Mouse (Mus musculus) heart, adult 8-10 months (tissue): ENCODE measurements around the gene Fam189a1. TPM values are rescaled to one million over a fixed set of nuclear protein-coding genes. Genes with fewer than 3 reads are reported as not detected.

Experiments
- DNase-seq: peaks from one replicate; pipeline ENCODE4 v3.0.0; 2022; ENCODE audit warnings: low spot score
- total RNA-seq, 4 experiments: library from RNA; stranded (reverse); gene quantifications; 2 replicates each; pipeline ENCODE4 v1.2.4; 2022

Gene Fam189a1
- total RNA-seq, 4 experiments from 2014 or later: not detected

GRCm38 (mm10) chr7:64950771-64951099 is 205.6 kb downstream of the Fam189a1 start:
- no peak for DNase-seq

- DNase-seq: peak; percentile 17
Observed at GRCm38 (mm10) chr7:64949910-64950770, 206.2 kb downstream of the Fam189a1 start.

- no peak for DNase-seq
Observed at GRCm38 (mm10) chr7:64949465-64949864, 206.9 kb downstream of the Fam189a1 start.

GRCm38 (mm10) chr7:64944686-64945085 is 211.7 kb downstream of the Fam189a1 start:
- DNase-seq: no peak

- no peak for DNase-seq
Observed at GRCm38 (mm10) chr7:64944175-64944574, 212.2 kb downstream of the Fam189a1 start.

GRCm38 (mm10) chr7:64936927-64937326 is 219.4 kb downstream of the Fam189a1 start:
- DNase-seq: no peak

- DNase-seq: no peak
Observed at GRCm38 (mm10) chr7:64934115-64934514, 222.3 kb downstream of the Fam189a1 start.

- DNase-seq: no peak
Observed at GRCm38 (mm10) chr7:64930980-64931379, 225.4 kb downstream of the Fam189a1 start.

- no peak for DNase-seq
Observed at GRCm38 (mm10) chr7:64923918-64924317, 232.5 kb downstream of the Fam189a1 start.

GRCm38 (mm10) chr7:64921189-64921588 is 235.2 kb downstream of the Fam189a1 start:
- no peak for DNase-seq

GRCm38 (mm10) chr7:64920735-64921134 is 235.6 kb downstream of the Fam189a1 start:
- no peak for DNase-seq

GRCm38 (mm10) chr7:64916654-64917053 is 239.7 kb downstream of the Fam189a1 start:
- DNase-seq: no peak

- no peak for DNase-seq
Observed at GRCm38 (mm10) chr7:64915121-64915520, 241.2 kb downstream of the Fam189a1 start.

GRCm38 (mm10) chr7:64911945-64912344 is 244.4 kb downstream of the Fam189a1 start:
- no peak for DNase-seq

- no peak for DNase-seq
Observed at GRCm38 (mm10) chr7:64910208-64910607, 246.2 kb downstream of the Fam189a1 start.

- no peak for DNase-seq
Observed at GRCm38 (mm10) chr7:64906955-64907354, 249.4 kb downstream of the Fam189a1 start.

- DNase-seq: no peak
Observed at GRCm38 (mm10) chr7:64905506-64905905, 250.9 kb downstream of the Fam189a1 start.

GRCm38 (mm10) chr7:64900249-64900648 is 256.1 kb downstream of the Fam189a1 start:
- no peak for DNase-seq

GRCm38 (mm10) chr7:64896587-64896986 is 259.8 kb downstream of the Fam189a1 start:
- DNase-seq: no peak

- no peak for DNase-seq
Observed at GRCm38 (mm10) chr7:64895685-64896101, 260.7 kb downstream of the Fam189a1 start.

GRCm38 (mm10) chr7:64891139-64891538 is 265.2 kb downstream of the Fam189a1 start:
- peak; percentile 24 for DNase-seq

GRCm38 (mm10) chr7:64889919-64890318 is 266.5 kb downstream of the Fam189a1 start:
- peak; percentile 60 for DNase-seq

GRCm38 (mm10) chr7:64884187-64884862 is 272.0 kb downstream of the Fam189a1 start:
- no peak for DNase-seq
